Mouse (Mus musculus) lung, adult 2 months (tissue): ENCODE measurements around the gene Smarcd1. TPM values are rescaled to one million over a fixed set of nuclear protein-coding genes. Genes with fewer than 3 reads are reported as not detected.

Experiments used
- DNase-seq: peaks from one replicate; pipeline ENCODE4 v3.0.0; 2022
- H3K4me1 ChIP-seq: fragments of 200-500 bp; 2 replicates; pipeline ENCODE4 v1.6.1; 2011; ENCODE audit warnings: low read length; ENCODE audit not compliant: control insufficient read depth, insufficient read depth
- H3K4me3 ChIP-seq: fragments of 200-500 bp; replicated peaks from 2 replicates; pipeline ENCODE3; 2011; ENCODE audit warnings: low read depth, mild to moderate bottlenecking, control low read depth, low read length; ENCODE audit errors: extremely low read depth
- CTCF ChIP-seq: fragments of 200-500 bp; IDR thresholded peaks from 2 replicates; pipeline ENCODE4 v1.5.1; 2011; ENCODE audit warnings: mild to moderate bottlenecking, low read length, control low read depth; ENCODE audit not compliant: insufficient read depth
- POLR2A ChIP-seq: fragments of 200-500 bp; IDR thresholded peaks from 2 replicates; pipeline ENCODE4 v1.6.1; 2011; ENCODE audit warnings: low read depth, mild to moderate bottlenecking, control low read depth, low read length, borderline replicate concordance; ENCODE audit errors: extremely low read depth
- WGBS: fragments of 180-500 bp; shearing (Covaris S2); methylation state at CpG from one replicate; pipeline ENCODE4 v1.1.7; 2018; 5-methylcytosine and 5-hydroxymethylcytosine counted together
- polyA plus RNA-seq: library from polyadenylated mRNA; depleted of rRNA; stranded (reverse); fragments of >200 nt; gene quantifications from 2 replicates; pipeline ENCODE4 v1.2.3, GENCODE M21; 2012; rRNA removed

Gene Smarcd1
- polyA plus RNA-seq, 1 experiment, result 38.0 TPM

GRCm38 (mm10) chr15:99729056-99729783 lies 27.3 kb downstream of the Smarcd1 start:
- peaks cover 10% of the 10 kb centered on the region for H3K4me1 ChIP-seq
- no peak overlapping the region for H3K4me3 ChIP-seq
- DNase-seq, result no peak
- TF ChIP-seq POLR2A (no peak), CTCF (no peak)
- WGBS, result 92% methylated on average over 4 of the region's 4 CpGs

DNA sequence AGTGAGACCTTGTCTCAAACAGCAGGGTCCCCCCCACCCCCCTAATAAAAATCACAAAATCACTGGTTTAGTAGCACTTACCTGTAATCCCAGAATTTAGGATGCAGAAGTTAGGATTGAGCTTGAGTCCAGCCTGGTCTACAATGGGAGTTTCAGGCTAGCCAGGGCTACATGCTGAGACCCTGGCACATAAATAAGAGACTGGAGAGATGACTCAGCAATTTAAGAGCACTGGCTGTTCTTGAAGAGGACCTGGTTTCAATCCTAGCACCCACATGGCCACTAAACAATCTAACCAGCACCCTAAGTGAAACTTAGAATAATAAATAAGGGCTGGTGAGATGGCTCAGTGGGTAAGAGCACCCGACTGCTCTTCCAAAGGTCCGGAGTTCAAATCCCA lies 29.2 kb downstream of the Smarcd1 start:
- peaks cover 2% of the 10 kb centered on the region; the same call in 1 of the 2 replicates for H3K4me1 ChIP-seq
- TF ChIP-seq POLR2A (no peak), CTCF (no peak)
- WGBS, result 96% methylated on average over 2 of the region's 2 CpGs
- DNase-seq, result no peak
- H3K4me3 ChIP-seq, result no peak overlapping the region

DNA sequence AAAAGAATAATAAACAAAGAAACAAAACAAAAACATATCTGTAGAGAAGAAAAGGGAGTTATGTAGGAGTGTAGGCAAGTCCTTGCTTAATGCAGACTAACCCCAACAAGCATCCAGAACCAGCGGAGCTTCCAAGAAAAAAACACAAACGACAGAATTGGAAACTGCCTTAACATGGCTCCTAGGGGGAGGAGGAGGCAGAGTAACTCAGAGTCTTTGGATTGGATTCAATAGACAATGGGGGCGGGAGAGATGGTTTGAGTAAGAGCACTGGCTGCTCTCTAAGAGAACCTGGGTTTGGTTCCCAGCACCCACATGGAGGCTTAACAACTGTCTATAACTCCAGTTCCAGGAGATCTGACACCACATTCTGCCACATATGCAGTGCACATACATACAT lies 29.7 kb downstream of the Smarcd1 start:
- no peak for TF ChIP-seq CTCF
- no peak for TF ChIP-seq POLR2A
- WGBS, result 90% methylated on average over 3 of the region's 3 CpGs
- H3K4me3 ChIP-seq, result no peak overlapping the region
- H3K4me1 ChIP-seq, result no peaks in the 10 kb centered on the region
- no peak for DNase-seq

DNA sequence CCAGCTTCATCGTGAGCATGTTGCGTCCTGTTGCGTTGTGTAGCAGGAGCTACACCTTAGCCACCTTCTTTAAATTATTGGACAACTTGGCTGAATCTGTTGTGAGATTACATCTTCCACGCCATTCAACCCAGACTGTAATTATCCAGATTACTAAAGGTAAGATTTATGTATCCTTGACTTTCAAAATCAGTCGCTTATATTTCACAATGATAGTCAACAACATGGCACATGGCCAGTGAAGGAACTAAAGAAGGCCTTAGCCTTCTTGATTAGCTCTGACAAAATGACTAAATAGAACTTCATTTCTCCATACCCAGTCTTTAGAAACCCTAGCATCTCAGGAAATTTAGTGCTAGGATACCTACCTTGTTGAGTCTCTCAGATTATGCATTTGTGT lies 31.3 kb downstream of the Smarcd1 start:
- DNase-seq, result no peak
- Histone ChIP-seq H3K4me3 (no peak overlapping the region), H3K4me1 (no peaks in the 10 kb centered on the region)
- 83% methylated on average over 5 of the region's 5 CpGs for WGBS
- TF ChIP-seq POLR2A, result no peak
- no peak for TF ChIP-seq CTCF

- DNase-seq, result peak; percentile 100
- H3K4me3 ChIP-seq, result no peak overlapping the region
- no peaks in the 10 kb centered on the region for H3K4me1 ChIP-seq
- 94% methylated on average over 2 of the region's 2 CpGs for WGBS
- no peak for TF ChIP-seq POLR2A
- TF ChIP-seq CTCF, result no peak
These were observed 33.7 kb downstream of the Smarcd1 start for GRCm38 (mm10) chr15:99735631-99736030.

GRCm38 (mm10) chr15:99736675-99737074 lies 34.7 kb downstream of the Smarcd1 start:
- no peak for DNase-seq
- 89% methylated on average over 11 of the region's 11 CpGs for WGBS
- Histone ChIP-seq H3K4me1 (no peaks in the 10 kb centered on the region), H3K4me3 (no peak overlapping the region)
- no peak for TF ChIP-seq POLR2A
- no peak for TF ChIP-seq CTCF

DNA sequence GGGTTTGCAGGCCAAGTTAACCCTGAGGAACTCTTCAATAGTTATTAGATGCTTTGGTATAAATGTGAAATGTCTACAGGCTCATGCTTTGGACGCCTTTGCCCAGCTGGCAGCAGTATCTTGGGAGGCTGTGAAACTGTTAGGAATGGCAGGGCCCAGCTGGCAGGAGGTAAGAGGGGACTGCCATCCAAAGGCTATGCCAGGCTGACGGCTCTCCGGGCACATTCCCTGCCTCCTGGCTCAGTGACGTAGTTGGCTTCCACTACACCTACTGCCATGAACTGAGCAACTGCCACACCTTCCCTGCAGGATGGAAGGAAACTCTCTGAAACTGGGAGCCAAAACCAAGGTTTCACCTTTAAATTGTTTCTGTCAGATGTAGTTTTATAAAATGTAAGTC lies 38.3 kb downstream of the Smarcd1 start:
- DNase-seq, result no peak
- no peak for TF ChIP-seq POLR2A
- no peak for TF ChIP-seq CTCF
- WGBS, result 89% methylated on average over 4 of the region's 4 CpGs
- H3K4me3 ChIP-seq, result no peak overlapping the region
- H3K4me1 ChIP-seq, result no peaks in the 10 kb centered on the region

GRCm38 (mm10) chr15:99754204-99754603 lies 52.3 kb downstream of the Smarcd1 start:
- WGBS, result 61% methylated on average over 3 of the region's 3 CpGs
- Histone ChIP-seq H3K4me1 (no peaks in the 10 kb centered on the region), H3K4me3 (no peak overlapping the region)
- DNase-seq, result no peak
- TF ChIP-seq CTCF (no peak), POLR2A (no peak)

Other genes starting within 250 kb of the Smarcd1 start
- 13.0 and 13.4 TPM in 2 replicates for gene Nckap5l, start 244.4 kb upstream of the Smarcd1 start, polyA plus RNA-seq
- 5.0 and 5.2 TPM in 2 replicates for gene Bcdin3d, start 227.4 kb upstream of the Smarcd1 start, polyA plus RNA-seq
- gene Faim2, start 174.0 kb upstream of the Smarcd1 start, polyA plus RNA-seq, result 17.4 and 29.7 TPM in 2 replicates
- 1.1 and 1.3 TPM in 2 replicates for gene Aqp2, start 123.1 kb upstream of the Smarcd1 start, polyA plus RNA-seq
- 511 and 692 TPM in 2 replicates for gene Aqp5, start 111.3 kb upstream of the Smarcd1 start, polyA plus RNA-seq
- gene Aqp6, start 100.7 kb upstream of the Smarcd1 start, polyA plus RNA-seq, result not detected in 2 replicates
- 2.9 and 4.9 TPM in 2 replicates for gene Racgap1, start 50.5 kb upstream of the Smarcd1 start, polyA plus RNA-seq
- 0.18 and 0.19 TPM in 2 replicates for gene Asic1, start 31.8 kb upstream of the Smarcd1 start, polyA plus RNA-seq
- 1.0 TPM in 1 of 2 replicates, not detected in the other for gene Gm17349, start 3.4 kb downstream of the Smarcd1 start, polyA plus RNA-seq
- gene Gpd1, start 15.4 kb downstream of the Smarcd1 start, polyA plus RNA-seq, result 55.2 and 114 TPM in 2 replicates
- gene Cox14, start 23.5 kb downstream of the Smarcd1 start, polyA plus RNA-seq, result 168 and 205 TPM in 2 replicates
- 37.2 and 53.4 TPM in 2 replicates for gene Cers5, start 70.8 kb downstream of the Smarcd1 start, polyA plus RNA-seq
- 23.6 and 29.7 TPM in 2 replicates for gene Lima1, start 173.3 kb downstream of the Smarcd1 start, polyA plus RNA-seq